Mouse (Mus musculus) T-cell, adult 2 months (primary cell): ENCODE results near the gene Shank2.

Experiments
- DNase-seq: peaks from one replicate; pipeline ENCODE4 v3.0.0; 2022; ENCODE audit warnings: low spot score

Gene Shank2

GRCm38 (mm10) chr7:144229421-144229820 lies 227.7 kb downstream of the Shank2 start:
- no peak for DNase-seq

- no peak for DNase-seq
These were observed 230.5 kb downstream of the Shank2 start for GRCm38 (mm10) chr7:144232132-144232706.

DNA sequence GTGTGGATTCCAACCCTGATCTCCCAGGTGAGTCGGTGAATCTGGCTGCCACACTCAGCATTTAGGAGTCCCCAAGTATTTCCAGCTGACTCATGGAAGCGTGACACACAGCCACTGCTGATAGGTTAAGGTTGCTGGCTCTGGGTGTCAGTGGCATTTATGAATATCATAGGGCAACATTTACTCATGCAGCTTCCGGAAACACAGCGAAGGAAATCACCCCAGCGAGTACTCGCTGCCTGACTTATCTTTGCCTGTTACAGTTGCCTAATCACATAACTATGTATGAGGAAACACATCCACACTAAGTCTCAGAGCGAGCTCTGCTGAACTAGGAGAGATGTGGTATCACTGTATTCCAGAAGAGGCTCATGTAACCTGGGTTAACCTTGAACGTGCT lies 231.8 kb downstream of the Shank2 start:
- DNase-seq = no peak

DNA sequence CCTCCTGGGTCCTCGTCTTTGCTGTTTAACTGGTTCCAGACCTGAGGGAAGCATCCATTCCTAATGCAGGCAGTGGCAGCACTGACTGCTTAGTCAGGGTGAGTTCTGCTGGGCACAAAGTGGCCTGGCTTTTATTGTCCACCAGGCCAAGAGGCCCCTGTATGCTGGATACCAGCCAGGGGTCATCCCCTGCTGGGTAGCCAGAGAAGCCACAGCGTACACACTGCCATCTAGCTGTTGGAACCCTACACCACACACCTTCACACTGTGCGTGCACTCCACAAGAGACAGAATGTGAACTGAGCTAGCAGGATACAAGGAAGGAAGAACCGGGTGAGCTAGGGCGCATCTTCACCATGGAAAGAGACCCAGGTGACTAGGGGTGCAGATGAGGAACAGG lies 233.1 kb downstream of the Shank2 start:
- DNase-seq = no peak

DNA sequence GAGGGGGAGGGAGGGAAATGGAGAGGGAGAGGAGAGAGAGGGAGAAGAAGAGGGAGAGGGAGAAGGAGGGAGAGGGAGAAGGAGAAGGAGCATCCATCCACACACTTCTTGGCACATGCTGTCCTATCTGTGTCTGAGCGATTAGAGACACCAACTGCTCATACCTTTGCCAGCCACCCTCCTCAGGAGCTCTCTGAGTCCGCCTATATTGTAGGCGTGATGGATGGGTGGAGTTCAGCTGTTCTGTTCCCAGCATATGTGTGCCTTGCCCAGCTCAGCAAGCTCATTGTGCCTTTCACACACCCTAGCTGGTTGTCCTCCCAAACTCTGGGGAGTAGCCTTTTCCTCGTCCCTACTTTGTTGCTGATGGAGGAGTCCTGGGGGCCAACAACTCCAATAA lies 233.8 kb downstream of the Shank2 start:
- DNase-seq = no peak

- DNase-seq = no peak
These were observed 235.1 kb downstream of the Shank2 start for GRCm38 (mm10) chr7:144236802-144237201.

DNA sequence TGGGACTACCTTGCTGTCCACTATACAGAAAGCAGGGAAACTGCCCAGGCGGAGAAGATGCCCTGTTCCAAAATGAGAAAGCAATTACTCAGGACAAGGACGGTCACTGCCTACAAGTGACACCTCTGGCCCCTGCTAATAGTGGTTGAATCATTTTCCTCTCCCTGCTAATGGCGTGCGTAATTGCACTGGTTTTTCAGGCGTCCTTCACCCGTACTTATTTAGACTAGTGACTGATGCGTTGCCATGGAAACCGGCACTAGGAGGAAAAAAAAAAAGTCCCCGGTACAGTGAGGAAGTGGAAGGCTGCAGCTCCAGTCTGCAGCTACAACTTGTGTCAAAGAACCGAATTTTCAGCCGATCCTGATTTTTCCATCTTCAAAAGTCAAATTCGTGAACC lies 236.7 kb downstream of the Shank2 start:
- no peak for DNase-seq

DNA sequence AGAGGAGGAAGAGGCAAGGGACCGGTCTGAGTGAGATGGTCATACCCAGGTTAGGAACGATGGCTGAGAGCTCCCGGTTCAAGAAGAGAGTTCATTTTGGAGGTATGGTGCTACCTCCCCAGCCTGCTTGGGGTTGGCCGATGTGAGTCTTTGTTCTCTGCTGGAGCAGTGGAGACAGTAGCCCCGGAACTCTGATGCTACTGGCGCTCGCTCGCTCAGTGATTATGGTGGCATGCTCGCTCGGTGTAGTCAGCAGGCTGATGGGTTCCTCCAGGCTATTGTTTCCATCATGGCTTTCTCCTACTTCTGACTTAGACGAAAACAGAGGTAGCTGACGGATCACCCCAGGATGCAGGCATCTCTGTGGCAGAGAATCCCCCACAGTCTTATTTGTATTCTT lies 237.3 kb downstream of the Shank2 start:
- no peak for DNase-seq

GRCm38 (mm10) chr7:144239571-144240370 lies 238.0 kb downstream of the Shank2 start:
- no peak for DNase-seq

GRCm38 (mm10) chr7:144240736-144241343 lies 239.1 kb downstream of the Shank2 start:
- DNase-seq = no peak

DNA sequence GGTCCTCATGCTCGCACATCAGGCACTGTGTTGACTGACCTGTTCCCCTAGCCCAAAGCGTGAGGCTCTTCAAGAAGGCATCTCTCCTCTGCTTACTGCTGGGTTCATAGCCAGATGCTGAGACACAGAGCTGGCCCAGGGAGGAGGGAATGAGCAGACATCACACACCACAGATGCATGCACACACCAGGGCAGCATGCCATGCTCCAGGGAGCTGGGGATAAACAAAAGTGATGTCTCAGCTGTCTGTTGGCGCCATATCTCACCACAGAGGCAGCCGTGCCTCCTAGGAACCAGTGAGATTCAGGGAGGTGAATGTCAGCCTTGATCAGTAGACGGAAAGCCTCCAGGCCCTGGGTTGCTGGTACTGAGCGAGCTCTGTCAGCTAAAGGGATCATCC lies 242.5 kb downstream of the Shank2 start:
- no peak for DNase-seq

DNA sequence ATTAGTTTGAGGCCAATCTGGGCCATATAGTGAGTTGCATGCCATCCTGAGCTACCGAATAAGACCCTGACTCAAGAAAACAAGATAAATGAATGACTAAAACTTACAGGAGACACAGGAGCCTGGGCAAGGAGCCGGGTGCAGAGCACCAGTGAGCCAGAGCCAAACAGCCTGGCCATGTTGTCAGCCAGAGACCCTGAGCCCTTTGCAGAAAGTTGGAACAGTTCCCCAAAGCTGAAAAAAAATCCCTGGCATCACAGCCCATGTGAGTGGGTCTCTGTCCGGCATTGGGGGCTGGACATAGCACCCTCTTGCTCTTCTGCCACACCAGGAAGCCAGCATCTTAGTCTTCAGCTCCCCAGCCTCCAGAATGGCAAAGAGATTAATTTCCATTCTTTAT lies 244.5 kb downstream of the Shank2 start:
- no peak for DNase-seq

DNA sequence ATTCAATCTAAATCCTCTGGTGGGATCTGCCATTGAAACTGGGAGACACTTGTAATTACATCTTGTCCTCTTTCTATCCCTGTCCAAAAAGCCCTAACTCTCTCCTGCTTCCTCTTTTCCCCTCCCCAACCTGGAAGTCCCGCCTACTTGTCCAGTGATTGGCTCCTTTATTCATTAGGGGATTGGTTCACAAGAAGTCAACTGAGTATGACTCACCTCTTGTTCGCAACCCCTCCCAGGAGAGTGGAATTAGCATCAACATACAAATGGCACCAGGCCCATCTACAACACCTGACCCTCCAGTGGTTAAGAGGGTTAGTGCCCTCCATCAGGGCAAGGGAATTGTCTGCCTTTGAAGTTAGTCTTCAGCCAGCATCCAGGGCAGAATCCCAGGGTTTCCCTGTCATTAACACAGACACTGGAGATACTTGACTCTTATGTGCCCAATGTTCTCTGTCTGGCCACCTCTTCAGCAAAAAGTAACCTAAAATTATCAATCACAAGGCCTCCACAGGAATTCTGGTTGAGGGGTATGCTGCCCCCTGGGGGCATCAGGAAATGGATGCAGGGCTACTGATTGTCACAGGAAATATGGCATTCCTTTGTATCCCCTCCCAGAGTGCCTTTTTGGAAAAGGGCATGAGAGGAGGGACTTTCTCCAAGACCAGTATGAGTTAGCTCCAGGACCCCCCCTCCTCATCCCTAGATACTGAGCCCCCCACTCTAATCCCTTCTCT lies 247.1 kb downstream of the Shank2 start:
- no peak for DNase-seq

DNA sequence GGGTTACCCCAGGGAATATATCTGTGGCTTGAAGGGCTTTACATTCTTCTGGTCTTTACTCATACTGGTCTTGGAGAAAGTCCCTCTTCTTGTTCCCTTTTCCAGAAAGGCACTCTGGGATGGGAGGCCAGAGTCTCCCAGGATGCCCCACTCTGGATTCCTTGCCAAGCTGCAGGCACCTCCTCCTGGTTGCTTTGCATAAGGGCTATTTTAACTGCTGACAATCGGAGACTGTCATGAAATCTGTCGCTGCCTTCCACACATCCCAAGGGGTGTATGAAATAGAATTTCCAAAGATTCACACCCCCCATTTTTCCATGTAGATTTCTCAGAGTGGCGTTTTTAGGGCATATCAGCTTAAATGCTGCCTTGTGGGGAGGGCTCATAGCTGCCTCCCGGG lies 249.1 kb downstream of the Shank2 start:
- no peak for DNase-seq

DNA sequence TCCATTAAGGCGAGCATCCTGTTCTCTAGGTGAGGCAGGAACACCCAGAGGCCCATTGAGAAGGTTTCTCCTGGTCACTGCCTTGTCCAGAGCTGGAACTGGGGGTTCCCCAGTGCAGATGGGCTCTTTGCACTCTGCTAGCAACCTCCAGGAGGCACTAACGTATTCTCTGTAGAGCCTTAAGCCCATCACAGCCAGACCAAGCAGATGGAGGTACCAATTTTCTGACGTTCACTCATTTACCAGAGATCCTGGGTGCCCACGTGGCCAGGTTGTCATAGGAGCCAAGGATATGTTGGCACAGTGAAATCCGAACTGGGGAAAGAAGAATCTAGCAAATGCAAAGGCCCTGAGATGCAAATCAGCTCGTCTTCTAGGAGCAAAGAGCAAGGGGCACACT lies 249.5 kb downstream of the Shank2 start:
- no peak for DNase-seq

DNA sequence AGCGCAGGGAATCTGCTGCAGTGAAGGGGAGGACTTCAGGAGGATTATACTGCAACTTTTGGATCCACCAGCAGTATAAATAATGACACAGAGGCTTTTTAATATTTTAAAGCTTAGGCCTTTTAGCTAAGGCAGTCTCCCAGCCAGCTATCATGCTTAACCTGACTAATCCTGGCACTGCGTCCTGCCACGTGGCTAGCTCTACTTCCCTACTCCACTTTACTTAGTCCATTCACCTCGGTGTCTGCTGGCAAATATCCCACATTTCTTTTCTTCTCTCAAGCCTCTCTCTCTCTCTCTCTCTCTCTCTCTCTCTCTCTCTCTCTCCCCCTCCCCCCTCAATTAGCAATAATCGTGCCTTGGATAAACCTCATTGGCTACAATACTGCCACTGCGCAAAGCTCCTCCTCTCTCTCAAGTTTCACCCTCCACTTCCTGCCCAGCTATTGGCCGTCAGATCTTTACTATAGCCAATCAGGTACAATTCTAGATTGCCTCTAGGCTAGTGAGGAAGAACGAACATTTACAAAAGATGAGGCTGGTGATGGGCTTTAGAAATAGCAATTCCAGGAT lies 253.0 kb downstream of the Shank2 start:
- no peak for DNase-seq

DNA sequence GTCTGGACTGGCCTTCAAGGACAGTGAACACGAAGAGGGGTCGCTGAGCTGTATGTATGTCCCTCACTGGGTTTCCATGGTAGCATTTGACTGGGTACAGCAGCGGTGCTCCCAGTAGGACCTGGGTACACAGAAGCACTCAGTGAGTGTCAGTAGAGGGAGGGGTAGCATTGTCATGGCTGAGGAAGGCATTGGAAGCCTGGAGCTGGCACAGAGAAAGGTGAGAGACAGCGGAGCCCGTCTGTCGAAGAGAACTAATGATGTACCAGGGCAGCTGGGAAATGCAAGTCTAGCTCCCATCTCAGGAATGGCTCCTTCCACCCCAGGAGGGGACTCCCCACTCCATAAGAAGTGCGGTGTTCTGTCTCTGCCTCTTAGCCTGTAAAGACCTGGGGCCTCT lies 256.1 kb downstream of the Shank2 start:
- no peak for DNase-seq

DNA sequence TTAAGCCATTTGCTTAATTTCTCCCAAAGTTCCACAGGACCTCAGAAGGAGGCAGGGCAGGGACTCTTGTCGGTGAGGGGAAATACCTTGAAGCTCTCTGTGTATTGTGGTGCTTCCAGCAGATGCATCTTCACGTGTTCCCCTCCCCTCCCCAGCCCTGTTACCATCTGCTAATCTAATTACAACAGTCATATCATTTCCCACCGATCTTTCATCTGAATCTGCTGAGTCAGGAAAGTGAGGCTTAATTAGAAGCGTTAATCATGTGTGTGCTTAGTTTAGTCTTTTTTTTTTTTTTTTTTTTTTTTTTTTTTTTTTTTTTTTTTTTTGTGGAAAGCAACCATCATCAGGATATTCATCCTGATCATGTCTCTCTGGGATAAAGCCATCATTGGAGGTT lies 256.6 kb downstream of the Shank2 start:
- DNase-seq = no peak

DNA sequence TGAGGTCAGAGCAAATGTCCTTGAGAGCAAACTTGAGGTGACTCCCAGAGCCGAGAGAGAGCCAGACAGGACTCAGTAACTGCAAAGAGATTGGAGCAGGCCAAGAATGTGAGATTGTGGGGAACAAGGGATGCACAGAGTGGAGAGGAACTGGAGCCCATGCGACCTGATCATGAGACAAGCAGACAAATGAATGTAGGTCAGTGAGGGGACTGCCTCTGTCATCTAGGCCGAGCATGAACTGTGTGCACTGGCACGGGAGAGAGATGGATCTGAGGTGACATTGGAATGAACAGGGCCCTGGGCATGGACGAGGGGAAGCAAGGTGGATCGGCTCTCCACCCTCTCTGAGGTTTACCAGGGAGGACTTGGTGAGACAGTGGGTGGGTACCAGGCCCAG lies 260.9 kb downstream of the Shank2 start:
- no peak for DNase-seq

GRCm38 (mm10) chr7:144266745-144267144 lies 265.0 kb downstream of the Shank2 start:
- no peak for DNase-seq

DNA sequence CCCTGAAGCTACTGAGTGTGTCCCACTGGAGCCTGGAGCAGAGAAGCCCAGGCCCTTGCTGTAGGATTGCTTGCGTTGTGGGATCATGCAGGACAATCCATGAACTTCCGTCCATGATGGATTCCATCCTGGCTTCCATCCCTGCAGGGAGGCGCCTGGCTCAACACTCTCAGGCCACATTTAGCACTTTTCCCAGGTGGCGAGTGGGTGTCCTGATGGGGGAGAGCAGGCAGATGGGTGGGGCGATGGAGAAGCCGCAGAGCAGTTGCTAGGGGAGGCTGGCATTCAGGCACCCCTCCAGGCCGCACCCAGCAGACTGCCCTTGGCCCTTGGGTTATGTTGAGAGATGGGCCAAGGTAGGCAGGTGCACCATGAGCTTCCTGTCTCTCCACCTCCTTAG lies 266.6 kb downstream of the Shank2 start:
- no peak for DNase-seq

DNA sequence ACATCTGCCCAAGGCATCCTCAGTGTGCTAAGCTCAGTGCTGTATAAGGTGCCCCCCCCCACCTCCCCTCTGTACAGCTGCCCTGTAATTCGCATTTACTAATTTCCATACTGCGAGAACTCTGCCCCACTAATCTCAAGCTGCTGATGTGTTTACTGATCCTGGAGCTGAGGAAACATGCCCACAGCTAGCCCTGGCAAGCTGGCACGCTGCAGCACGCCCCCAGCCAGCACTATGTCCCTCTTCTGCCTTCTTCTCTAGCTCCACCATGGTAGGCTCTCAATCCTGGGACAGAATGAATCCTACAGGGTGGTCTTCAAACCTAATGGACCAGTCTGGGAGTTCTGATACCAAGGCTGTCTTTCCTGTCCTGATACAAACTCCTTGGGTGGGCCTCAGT lies 267.1 kb downstream of the Shank2 start:
- DNase-seq = no peak

- no peak for DNase-seq
These were observed 269.3 kb downstream of the Shank2 start for GRCm38 (mm10) chr7:144271074-144271473.
